Mouse (Mus musculus) c-Kit-positive CD71-negative TER-119-negative erythroid progenitor cells, embryonic 14.5 days (primary cell): ENCODE data around the gene Mbtd1.

Experiments
- DNase-seq: peaks from one replicate; pipeline ENCODE4 v3.0.0-alpha.2; 2013; ENCODE audit warnings: low read depth

The Mbtd1 gene

DNA sequence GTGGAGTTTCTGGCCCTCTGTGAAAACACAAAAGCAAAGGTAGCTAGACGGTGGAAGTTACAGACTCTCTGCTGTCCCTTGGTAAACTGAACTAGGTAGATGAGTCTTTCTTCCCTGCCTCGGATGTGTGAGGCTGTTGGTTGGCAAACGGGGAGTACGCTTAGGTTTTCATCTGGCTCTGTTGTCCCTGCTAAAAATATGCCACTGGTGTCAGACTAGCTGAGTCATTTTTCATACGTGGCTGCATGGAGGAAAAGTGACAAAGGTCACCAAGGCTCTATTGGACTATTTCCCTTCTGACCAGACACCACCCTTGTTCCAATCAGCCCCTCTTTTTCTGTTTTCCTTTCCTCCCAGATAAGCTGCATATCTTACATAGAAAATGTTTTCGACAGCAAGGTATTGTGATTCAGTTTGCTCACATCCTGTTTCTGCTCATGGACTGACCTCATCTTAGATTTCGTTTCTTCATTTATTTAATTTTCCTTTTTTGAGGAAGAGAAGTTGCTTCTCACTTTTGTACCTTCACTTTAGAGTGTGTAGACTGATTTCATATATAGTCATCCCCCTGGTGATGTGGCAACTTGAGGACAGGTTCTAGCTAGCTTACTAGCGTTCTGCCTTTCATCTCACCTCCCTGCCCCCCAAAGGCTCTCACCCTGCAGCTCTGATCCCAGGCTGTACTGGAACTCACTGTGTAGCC lies 102.1 kb downstream of the Mbtd1 start:
- DNase-seq = no peak

DNA sequence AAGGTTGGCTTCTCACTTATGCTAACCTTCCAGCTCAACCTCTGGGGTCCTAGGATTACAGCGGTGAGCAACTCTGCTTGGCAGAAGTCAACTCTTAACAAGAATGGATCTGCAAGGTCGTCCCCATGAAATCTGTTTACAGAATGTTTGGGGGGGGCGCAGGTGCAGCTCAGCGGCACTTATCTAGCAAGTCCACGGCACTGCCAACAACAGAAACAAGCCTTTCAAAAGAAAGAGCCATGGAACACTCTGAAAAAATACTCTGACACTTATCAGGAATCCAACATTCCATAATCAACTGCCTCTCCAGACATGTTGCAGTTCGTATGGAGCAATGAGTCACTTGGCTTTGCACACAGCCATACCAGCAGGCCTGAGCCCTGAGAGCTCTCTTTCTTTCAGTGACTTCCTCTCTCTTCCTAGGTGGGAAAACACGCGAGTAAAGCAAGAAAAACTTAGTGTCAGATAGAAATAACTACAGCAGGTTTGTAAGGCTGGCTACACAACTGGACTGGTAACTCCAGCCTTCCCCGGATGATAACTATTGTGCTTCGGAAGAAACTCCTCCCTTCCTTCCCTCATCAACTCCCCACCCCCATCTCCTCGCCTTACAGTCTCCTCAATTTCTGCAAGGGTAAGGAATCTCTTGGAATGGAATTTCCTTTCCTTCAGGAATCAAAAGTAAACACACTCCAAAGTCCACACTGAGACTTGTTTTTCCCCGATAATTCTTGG lies 102.8 kb downstream of the Mbtd1 start:
- DNase-seq = no peak

DNA sequence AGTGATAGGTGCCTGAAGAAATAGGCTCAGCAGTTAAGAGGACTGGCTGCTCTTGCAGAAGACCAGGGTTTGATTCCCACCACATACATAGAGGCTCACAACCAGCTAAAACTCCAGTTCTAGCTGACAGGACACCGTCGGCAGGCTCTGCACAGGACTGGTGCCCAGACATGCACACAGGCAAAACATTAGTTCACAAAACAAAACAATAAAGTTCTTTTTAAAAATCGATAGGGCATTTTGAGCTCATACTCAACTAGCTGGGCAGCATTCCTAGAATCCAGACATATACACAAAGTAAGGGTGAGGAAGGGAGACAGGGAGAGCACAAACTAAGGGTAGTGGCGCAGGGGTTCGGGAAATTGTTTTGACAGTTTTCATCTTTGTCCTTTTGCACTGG lies 108.9 kb downstream of the Mbtd1 start:
- DNase-seq = no peak

GRCm38 (mm10) chr11:93995111-93995719 lies 109.6 kb downstream of the Mbtd1 start:
- peak; percentile 85 for DNase-seq

DNA sequence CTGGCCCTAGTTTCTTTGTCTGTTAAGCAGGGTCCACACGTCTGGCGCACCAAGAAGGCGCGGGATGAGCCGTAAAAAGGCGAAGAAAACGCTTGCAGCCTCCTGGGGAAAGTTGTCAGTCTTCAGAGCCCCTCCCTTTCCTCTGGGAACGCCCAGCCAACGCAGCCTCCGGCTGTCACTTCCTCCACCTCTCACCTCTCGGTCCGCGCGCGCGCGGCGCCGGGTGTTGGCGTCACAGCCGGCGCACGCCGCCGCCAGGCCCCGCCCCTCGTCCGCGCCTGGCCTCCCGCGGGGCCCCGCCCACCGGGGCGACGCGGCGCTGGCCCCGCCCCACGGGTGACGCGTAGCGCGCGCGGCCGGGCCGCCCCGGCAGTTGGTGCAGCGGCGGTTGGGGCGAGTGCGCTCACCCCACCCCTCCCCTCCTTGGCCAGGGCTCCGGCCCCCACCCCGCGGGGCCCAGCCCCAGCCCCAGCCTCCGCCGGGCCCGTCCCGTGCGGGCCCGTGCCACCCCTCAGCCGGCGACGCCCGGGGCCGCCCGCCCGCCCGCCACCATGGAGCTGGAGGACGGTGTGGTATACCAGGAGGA lies 110.2 kb downstream of the Mbtd1 start, which contains the start of gene Spag9:
Spag9 (plus strand) TSS at position 372 of the 586 bp plus-strand sequence.
- peak; percentile 92 for DNase-seq
